In genomic region chr9:55911481-55911880, GRCm38 (mm10) we compare ENCODE assay signal across 16 mouse cellular contexts.
"Had no signal": no experiment of that assay in that cellular context is flagged by ENCODE, and none has a peak within 500 bp of the region (broad histone marks: within the 10 kb centered on the region; RNA-seq: fewer than 3 reads in every experiment).

No protein-coding gene starts in this region.

- H3K27me3 ChIP-seq: neural tube, embryonic 12.5 days; neural tube, embryonic 13.5 days; neural tube, embryonic 15.5 days; stomach, embryonic 15.5 days had no signal

- H3K4me3 ChIP-seq: neural tube, embryonic 12.5 days; neural tube, embryonic 13.5 days; neural tube, embryonic 15.5 days; stomach, embryonic 15.5 days had no signal

- H3K4me2 ChIP-seq: neural tube, embryonic 12.5 days; neural tube, embryonic 13.5 days; neural tube, embryonic 15.5 days; stomach, embryonic 15.5 days had no signal

- H3K9me3 ChIP-seq: neural tube, embryonic 12.5 days; neural tube, embryonic 13.5 days; neural tube, embryonic 15.5 days; stomach, embryonic 15.5 days had no signal

- H3K27ac ChIP-seq: neural tube, embryonic 12.5 days; neural tube, embryonic 13.5 days; neural tube, embryonic 15.5 days; stomach, embryonic 15.5 days; stomach, postnatal 0 days had no signal

- H3K4me1 ChIP-seq: neural tube, embryonic 12.5 days; neural tube, embryonic 13.5 days; neural tube, embryonic 15.5 days; stomach, embryonic 15.5 days had no signal

- H3K9ac ChIP-seq: neural tube, embryonic 12.5 days; neural tube, embryonic 13.5 days; neural tube, embryonic 15.5 days; stomach, embryonic 15.5 days had no signal

- H3K36me3 ChIP-seq: stomach, embryonic 15.5 days had no signal

- DNase-seq: right cerebral cortex, adult 18-20 months; right cerebral cortex, postnatal 14 days; right cerebral cortex, postnatal 25 days; right cerebral cortex, postnatal 4 days; spleen, adult 18-20 months; thymus, adult 18-20 months; thymus, adult 2 months; thymus, postnatal 14 days; thymus, postnatal 25 days; thymus, postnatal 36 days; thymus, postnatal 4 days had no signal
